Mouse (Mus musculus) hindbrain, embryonic 16.5 days (tissue): ENCODE measurements at regions not wholly inside any gene's neighbourhood (a gene's known extent, or its start where the extent isn't known, plus 50 kb on each side); places are given as distances from the start of the nearest gene placed in this dataset.

ENCODE experiments used
- ATAC-seq: fragments of 200-750 bp; cut with Nextera tagmentation; 2 replicates; pipeline ENCODE4 v1.8.0; 2017; ENCODE audit warnings: moderate TSS enrichment, moderate library complexity
- H3K27ac ChIP-seq: fragments of 300-500 bp; sonication (generic); 2 replicates; pipeline ENCODE4 v1.5.1; 2014; ENCODE audit warnings: low read depth, mild to moderate bottlenecking, control low read depth, low read length, moderate library complexity
- H3K27me3 ChIP-seq: fragments of 300-500 bp; sonication (generic); replicated peaks from 2 replicates; pipeline ENCODE4 v1.6.1; 2014; ENCODE audit warnings: low read length; ENCODE audit not compliant: control insufficient read depth, insufficient read depth
- H3K36me3 ChIP-seq: fragments of 300-500 bp; sonication (generic); 2 replicates; pipeline ENCODE4 v1.6.1; 2014; ENCODE audit warnings: mild to moderate bottlenecking, low read length, moderate library complexity, mixed read lengths; ENCODE audit not compliant: control insufficient read depth, insufficient read depth
- H3K4me1 ChIP-seq: fragments of 300-500 bp; sonication (generic); 2 replicates; pipeline ENCODE4 v1.6.1; 2014; ENCODE audit warnings: low read depth, low read length; ENCODE audit not compliant: control insufficient read depth, insufficient read depth
- H3K4me2 ChIP-seq: fragments of 300-500 bp; sonication (generic); 2 replicates; pipeline ENCODE4 v1.6.1; 2014; ENCODE audit warnings: mild to moderate bottlenecking, low read length, control low read depth, moderate library complexity
- H3K4me3 ChIP-seq: fragments of 300-500 bp; sonication (generic); 2 replicates; pipeline ENCODE4 v1.5.1; 2014; ENCODE audit warnings: mild to moderate bottlenecking, low read length, control low read depth, moderate library complexity
- H3K9ac ChIP-seq: fragments of 300-500 bp; sonication (generic); 2 replicates; pipeline ENCODE4 v1.6.1; 2014; ENCODE audit warnings: low read depth, mild to moderate bottlenecking, control low read depth, low read length, moderate library complexity
- H3K9me3 ChIP-seq: fragments of 300-500 bp; sonication (generic); 2 replicates; pipeline ENCODE4 v1.6.1; 2014; ENCODE audit warnings: mild to moderate bottlenecking, low read length, moderate library complexity; ENCODE audit not compliant: control insufficient read depth
- WGBS: fragments of 180-500 bp; shearing (Covaris S2); extraction: QIAGEN DNeasy Blood & Tissue Kit; methylation state at CpG from one replicate; pipeline ENCODE4 v1.1.7; 2014; 5-methylcytosine and 5-hydroxymethylcytosine counted together

- WGBS = 10% methylated on average over 5 of the region's 5 CpGs
- no peaks in the 10 kb centered on the region for H3K36me3 ChIP-seq
- peak; percentile 45; the same call in 1 of the 2 replicates for ATAC-seq
Measured at GRCm38 (mm10) chr14:79898240-79898639, 85.6 kb upstream of the Olfm4 start.

GRCm38 (mm10) chr14:79893241-79893640 is 90.6 kb upstream of the Olfm4 start:
- no peak overlapping the region for H3K4me3 ChIP-seq
- H3K4me2 ChIP-seq = no peak overlapping the region
- H3K27ac ChIP-seq = no peak overlapping the region
- H3K36me3 ChIP-seq = no peaks in the 10 kb centered on the region
- no peak overlapping the region for H3K9ac ChIP-seq
- peak; percentile 45; the same call in 1 of the 2 replicates for ATAC-seq
- no peaks in the 10 kb centered on the region for H3K9me3 ChIP-seq
- 34% methylated on average over 4 of the region's 4 CpGs for WGBS
- H3K4me1 ChIP-seq = peaks cover 7% of the 10 kb centered on the region
- no peaks in the 10 kb centered on the region for H3K27me3 ChIP-seq

More at GRCm38 (mm10) chr14:79898240-79898639, 85.6 kb upstream of the Olfm4 start:
- no peaks in the 10 kb centered on the region; the same call in 1 of the 2 replicates for H3K4me1 ChIP-seq
- H3K27ac ChIP-seq = no peak overlapping the region
- no peaks in the 10 kb centered on the region for H3K9me3 ChIP-seq
- no peak overlapping the region for H3K4me3 ChIP-seq
- no peak overlapping the region for H3K4me2 ChIP-seq
- H3K27me3 ChIP-seq = no peaks in the 10 kb centered on the region
- H3K9ac ChIP-seq = no peak overlapping the region

- no peak overlapping the region for H3K27ac ChIP-seq
- peaks cover 7% of the 10 kb centered on the region for H3K4me1 ChIP-seq
- ATAC-seq = peak; percentile 60
- H3K27me3 ChIP-seq = no peaks in the 10 kb centered on the region
- no peak overlapping the region for H3K9ac ChIP-seq
- H3K4me3 ChIP-seq = no peak overlapping the region
- no peaks in the 10 kb centered on the region for H3K36me3 ChIP-seq
- no peaks in the 10 kb centered on the region for H3K9me3 ChIP-seq
- 53% methylated on average over 2 of the region's 2 CpGs for WGBS
- no peak overlapping the region; the same call in 1 of the 2 replicates for H3K4me2 ChIP-seq
Measured at GRCm38 (mm10) chr14:79890682-79891081, 93.2 kb upstream of the Olfm4 start.

GRCm38 (mm10) chr14:79890280-79890679 is 93.6 kb upstream of the Olfm4 start:
- H3K4me3 ChIP-seq = no peak overlapping the region
- no peak for ATAC-seq
- no peak overlapping the region for H3K4me2 ChIP-seq
- no peaks in the 10 kb centered on the region for H3K9me3 ChIP-seq
- 79% methylated on average over 4 of the region's 4 CpGs for WGBS
- H3K27me3 ChIP-seq = no peaks in the 10 kb centered on the region
- no peak overlapping the region for H3K27ac ChIP-seq
- H3K4me1 ChIP-seq = peaks cover 7% of the 10 kb centered on the region
- H3K36me3 ChIP-seq = no peaks in the 10 kb centered on the region
- no peak overlapping the region for H3K9ac ChIP-seq

- 59% methylated on average over 7 of the region's 7 CpGs for WGBS
- no peak overlapping the region for H3K4me3 ChIP-seq
- no peak for ATAC-seq
Measured at GRCm38 (mm10) chr14:79883487-79883886, 100.4 kb upstream of the Olfm4 start.

GRCm38 (mm10) chr14:79881726-79882125 is 102.2 kb upstream of the Olfm4 start:
- Histone ChIP-seq H3K27me3 (no peaks in the 10 kb centered on the region), H3K4me2 (no peak overlapping the region), H3K9me3 (no peaks in the 10 kb centered on the region), H3K4me1 (peaks cover 14% of the 10 kb centered on the region), H3K27ac (no peak overlapping the region), H3K9ac (no peak overlapping the region), H3K4me3 (no peak overlapping the region), H3K36me3 (no peaks in the 10 kb centered on the region)
- WGBS = 25% methylated on average over 9 of the region's 9 CpGs
- no peak for ATAC-seq

More at GRCm38 (mm10) chr14:79883487-79883886, 100.4 kb upstream of the Olfm4 start:
- H3K9me3 ChIP-seq = no peaks in the 10 kb centered on the region
- H3K4me1 ChIP-seq = peaks cover 14% of the 10 kb centered on the region
- no peak overlapping the region for H3K9ac ChIP-seq
- no peaks in the 10 kb centered on the region for H3K27me3 ChIP-seq
- H3K27ac ChIP-seq = no peak overlapping the region
- no peaks in the 10 kb centered on the region for H3K36me3 ChIP-seq
- H3K4me2 ChIP-seq = no peak overlapping the region

- no peaks in the 10 kb centered on the region for H3K9me3 ChIP-seq
- no peaks in the 10 kb centered on the region for H3K36me3 ChIP-seq
- H3K9ac ChIP-seq = no peak overlapping the region
- ATAC-seq = 0 out of 2 replicates have a peak, but pooled peaks have one; percentile 19
- H3K27ac ChIP-seq = 0 out of 2 replicates have a peak overlapping the region, but pooled peaks have one; percentile 30
- H3K4me1 ChIP-seq = peaks cover 14% of the 10 kb centered on the region
- no peak overlapping the region for H3K4me2 ChIP-seq
- no peaks in the 10 kb centered on the region for H3K27me3 ChIP-seq
- no peak overlapping the region for H3K4me3 ChIP-seq
- WGBS = 29% methylated on average over 5 of the region's 5 CpGs
Measured at GRCm38 (mm10) chr14:79880065-79880755, 103.7 kb upstream of the Olfm4 start.

- H3K27me3 ChIP-seq = no peaks in the 10 kb centered on the region
- no peak overlapping the region for H3K4me2 ChIP-seq
- 24% methylated on average over 11 of the region's 11 CpGs for WGBS
- peak; percentile 54; the same call in 1 of the 2 replicates for ATAC-seq
- no peak overlapping the region for H3K27ac ChIP-seq
- no peaks in the 10 kb centered on the region for H3K9me3 ChIP-seq
- no peak overlapping the region for H3K4me3 ChIP-seq
- H3K4me1 ChIP-seq = peaks cover 14% of the 10 kb centered on the region
- no peaks in the 10 kb centered on the region for H3K36me3 ChIP-seq
- H3K9ac ChIP-seq = no peak overlapping the region
Measured at GRCm38 (mm10) chr14:79879333-79880035, 104.4 kb upstream of the Olfm4 start.

GRCm38 (mm10) chr14:79878285-79879019 is 105.4 kb upstream of the Olfm4 start:
- Histone ChIP-seq H3K36me3 (no peaks in the 10 kb centered on the region), H3K27ac (no peak overlapping the region), H3K4me2 (no peak overlapping the region), H3K4me3 (no peak overlapping the region), H3K9me3 (no peaks in the 10 kb centered on the region), H3K27me3 (no peaks in the 10 kb centered on the region), H3K9ac (no peak overlapping the region), H3K4me1 (peaks cover 14% of the 10 kb centered on the region)
- 58% methylated on average over 17 of the region's 17 CpGs for WGBS
- ATAC-seq = peak; percentile 38
